Mouse (Mus musculus): ENCODE data around the gene Xrcc5. TPM values are rescaled to one million over a fixed set of nuclear protein-coding genes. Genes with fewer than 3 reads are reported as not detected.

Gene Xrcc5
- polyA plus RNA-seq, 1 experiment = 19.0 TPM

- no peak for TF ChIP-seq POLR2A (IDR thresholded peaks at IDR 0.05; ENCODE audit: borderline replicate concordance, control insufficient read depth, low read depth, low read length)
- no peak for TF ChIP-seq CTCF (IDR thresholded peaks at IDR 0.05; ENCODE audit: control insufficient read depth, insufficient read depth, low read length)
- Histone ChIP-seq H3K4me3 (replicated peaks; ENCODE audit: control insufficient read depth, low read depth, low read length) (no peak overlapping the region), H3K4me1 (ENCODE audit: control insufficient read depth, insufficient read depth, low read length) (no peaks in the 10 kb centered on the region), H3K27ac (ENCODE audit: control insufficient read depth, insufficient read depth, low read depth, low read length, poor library complexity) (no peak overlapping the region)
- 82% methylated on average over 2 of the region's 2 CpGs for WGBS
These were observed 135.5 kb downstream of the Xrcc5 start for GRCm38 (mm10) chr1:72442747-72443146.

Other genes with a start within 250 kb of the Xrcc5 start
- 8.1 TPM in 1 of 2 replicates, not detected in the other for gene Mreg, start 95.1 kb upstream of the Xrcc5 start, polyA plus RNA-seq (2011; ENCODE audit: insufficient read depth, insufficient read length, low replicate concordance, missing spikeins)
- gene Pecr, start 23.1 kb upstream of the Xrcc5 start, polyA plus RNA-seq (2011; ENCODE audit: insufficient read depth, insufficient read length, low replicate concordance, missing spikeins) = 10.6 and 12.0 TPM in 2 replicates
- gene Tmem169, start 23.1 kb upstream of the Xrcc5 start, polyA plus RNA-seq (2011; ENCODE audit: insufficient read depth, insufficient read length, low replicate concordance, missing spikeins) = 1.0 TPM in 2 replicates
- not detected in 2 replicates for gene March4, start 229.5 kb downstream of the Xrcc5 start, polyA plus RNA-seq (2011; ENCODE audit: insufficient read depth, insufficient read length, low replicate concordance, missing spikeins)

Measured in bone marrow, adult 2 months (tissue).